ENCODE assay signal across 8 mouse cellular contexts in the genomic region with DNA sequence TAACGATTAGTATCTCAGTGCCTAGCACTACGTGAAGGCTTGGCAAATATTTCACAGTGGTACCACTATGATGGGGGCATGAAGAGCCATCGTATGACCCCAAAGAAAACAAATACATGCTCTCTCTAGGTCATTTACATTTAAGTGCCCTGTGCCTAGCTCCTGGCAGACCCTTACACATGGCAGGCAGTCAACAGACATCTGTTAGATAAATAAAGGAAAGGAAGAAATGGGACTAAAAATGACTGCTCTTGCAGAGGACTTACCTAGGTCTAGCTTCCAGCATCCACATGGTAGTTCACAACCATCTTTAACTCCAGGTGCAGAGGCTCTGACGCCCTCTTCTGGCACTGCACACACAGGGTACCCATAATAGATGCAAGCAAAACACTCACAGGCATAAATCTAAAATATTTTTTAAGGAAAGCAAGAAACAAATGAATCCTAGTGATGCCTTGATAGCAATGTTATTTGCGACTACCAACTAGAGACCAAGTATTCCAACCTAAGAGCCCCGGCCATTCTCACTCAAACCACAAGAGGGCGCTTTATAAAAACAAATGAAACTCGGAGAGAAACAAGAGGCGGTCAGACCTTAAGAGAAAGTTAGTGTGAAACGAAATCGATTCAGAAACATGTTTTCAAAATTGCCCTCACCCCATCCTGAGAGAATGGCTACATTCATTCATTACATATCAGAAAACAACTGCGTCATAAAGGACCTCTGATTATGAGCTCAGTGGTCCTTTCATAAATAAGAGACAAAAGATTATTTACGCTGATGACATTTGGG. TPM values are rescaled to one million over a fixed set of nuclear protein-coding genes. Genes with fewer than 3 reads are reported as not detected.
DNase-seq lines count a peak whose midpoint lies in the region; ATAC-seq and TF ChIP-seq lines count a peak whose summit lies in the region.

No protein-coding gene starts in this region.

- ATAC-seq in Patski = peak; percentile 87
- peak; percentile 44 for ATAC-seq in hindbrain, embryonic 14.5 days (ENCODE audit: low FRiP score)
- no peak for ATAC-seq in lung, postnatal 0 days

- CTCF ChIA-PET in Patski (lab: Charles Lee) = interaction anchor here (0.7 to 2.9 kb wide), 17 partner anchors 9 to 1041 kb away, joined by 3 to 12 read pairs (median 4); a partner anchor contains a TSS

- peak overlapping the region; percentile 35; the same call in 1 of the 2 replicates for H3K9ac ChIP-seq in hindbrain, embryonic 14.5 days
- no peak overlapping the region for H3K9ac ChIP-seq in lung, postnatal 0 days (replicated peaks; ENCODE audit: low read depth)

- peak overlapping the region; percentile 59 for H3K4me2 ChIP-seq in hindbrain, embryonic 14.5 days (replicated peaks)
- H3K4me2 ChIP-seq in lung, postnatal 0 days (replicated peaks; ENCODE audit: low read depth, low read length) = peak overlapping the region; percentile 44

- H3K4me3 ChIP-seq in hindbrain, embryonic 14.5 days (replicated peaks; ENCODE audit: low read length) = peak overlapping the region; percentile 23
- H3K4me3 ChIP-seq in lung, postnatal 0 days (ENCODE audit: low read depth, low read length) = peak overlapping the region; percentile 31

- H3K4me1 ChIP-seq in hindbrain, embryonic 14.5 days (replicated peaks; ENCODE audit: control insufficient read depth, insufficient read depth, low read length) = peaks cover 11% of the 10 kb centered on the region; the same call in 1 of the 2 replicates
- H3K4me1 ChIP-seq in lung, postnatal 0 days (ENCODE audit: insufficient read depth, low read depth, low read length) = no peaks in the 10 kb centered on the region

- POLR2A ChIA-PET in Patski (lab: Charles Lee) = no interaction called here

- H3K27ac ChIP-seq in hindbrain, embryonic 14.5 days = peak overlapping the region; percentile 57; the same call in 1 of the 2 replicates
- no peak overlapping the region for H3K27ac ChIP-seq in lung, postnatal 0 days (ENCODE audit: low read length)

- no peaks in the 10 kb centered on the region for H3K36me3 ChIP-seq in hindbrain, embryonic 14.5 days (replicated peaks; ENCODE audit: control insufficient read depth, insufficient read depth)
- H3K36me3 ChIP-seq in lung, postnatal 0 days (ENCODE audit: insufficient read depth, low read length) = no peaks in the 10 kb centered on the region

- TF ChIP-seq CTCF in Patski (IDR thresholded peaks at IDR 0.05) = peak; percentile 87
- peak; percentile 72 for TF ChIP-seq CTCF in lung, postnatal 0 days (IDR thresholded peaks at IDR 0.05)

- in situ Hi-C loops in Patski (cut with MboI; ENCODE audit: low pct_unique_long_range_greater_than_20kb) = loop anchor here (10.0 kb wide), 1 partner anchor 285 kb away; no protein-coding TSS in a partner anchor

- DNase-seq in Patski (ENCODE audit: low read depth, low spot score) = peak; percentile 44
- DNase-seq in cerebellum, postnatal 25 days = peak; percentile 72 to 83
- peak; percentile 40 to 83 for DNase-seq in frontal cortex, postnatal 14 days (ENCODE audit: low spot score in 2 of 2)
- DNase-seq in hindbrain, embryonic 14.5 days (ENCODE audit: low spot score) = peak; percentile 93
- peak; percentile 83 to 85 for DNase-seq in layer of hippocampus, postnatal 10 days (ENCODE audit: low spot score in 2 of 2)
- DNase-seq in lung, postnatal 0 days (ENCODE audit: low spot score) = peak; percentile 70
- peak; percentile 52 for DNase-seq in retina, postnatal 7 days (ENCODE audit: low read depth, low spot score)
- peak; percentile 32 for DNase-seq in yolk sac, embryonic 10.5 days (ENCODE audit: low spot score)

- H3K9me3 ChIP-seq in hindbrain, embryonic 14.5 days (ENCODE audit: control insufficient read depth, low read length) = no peaks in the 10 kb centered on the region
- no peaks in the 10 kb centered on the region for H3K9me3 ChIP-seq in lung, postnatal 0 days (ENCODE audit: low read length)

- no peak for TF ChIP-seq EP300 in lung, postnatal 0 days (IDR thresholded peaks at IDR 0.05)

- 25% methylated on average over 13 of the region's 13 CpGs for WGBS in hindbrain, embryonic 14.5 days
- 28% methylated on average over 13 of the region's 13 CpGs for WGBS in lung, postnatal 0 days

- H3K27me3 ChIP-seq in Patski = peaks cover 3% of the 10 kb centered on the region
- H3K27me3 ChIP-seq in hindbrain, embryonic 14.5 days (ENCODE audit: control insufficient read depth, insufficient read depth, low read length) = no peaks in the 10 kb centered on the region
- H3K27me3 ChIP-seq in lung, postnatal 0 days (replicated peaks; ENCODE audit: insufficient read depth, low read length) = no peaks in the 10 kb centered on the region

RNA-seq across cellular contexts. Expression of a gene that starts 15.7 kb away (rescaled TPM):
- polyA plus RNA-seq in Patski (2021) = 9.9 TPM
- 23.0 and 26.1 TPM in 2 replicates for polyA plus RNA-seq in hindbrain, embryonic 14.5 days (2014; fragmentation: Nextera tagmentation; extraction: Ambion mirVana)
- total RNA-seq in layer of hippocampus, postnatal 10 days (2021) = 10 to 100 TPM; 93.0 to 96.3 TPM
- 7.5 and 7.6 TPM in 2 replicates for polyA plus RNA-seq in lung, postnatal 0 days (2015; fragmentation: Nextera tagmentation; extraction: Ambion mirVana)

Comparison
In these comparisons a context has a peak if more than half of its experiments do, and no peak if none do; other contexts are left out.
1. DNase-seq: peak in every context shown above with its lines; median percentile 93 in hindbrain, embryonic 14.5 days; 84 in layer of hippocampus, postnatal 10 days; 78 in cerebellum, postnatal 25 days; 70 in lung, postnatal 0 days; 62 in frontal cortex, postnatal 14 days; 52 in retina, postnatal 7 days; 44 in Patski; 32 in yolk sac, embryonic 10.5 days.